Mouse (Mus musculus): Measurements from ENCODE around the gene 1700001P01Rik. TPM values are rescaled to one million over a fixed set of nuclear protein-coding genes. Genes with fewer than 3 reads are reported as not detected.

The 1700001P01Rik gene
- polyA plus RNA-seq, 1 experiment from 2014 or later, result not detected

- peak overlapping the region; percentile 51 for H3K27ac ChIP-seq (ENCODE audit: low read depth)
- no peak overlapping the region for H3K9ac ChIP-seq (replicated peaks)
- H3K4me2 ChIP-seq (ENCODE audit: low read depth, low read length), result peak overlapping the region; percentile 6; the same call in 1 of the 2 replicates
These were observed 32.4 kb upstream of the 1700001P01Rik start for GRCm38 (mm10) chr11:97808093-97808492.

GRCm38 (mm10) chr11:97807626-97808025 is 31.9 kb upstream of the 1700001P01Rik start:
- H3K4me1 ChIP-seq (ENCODE audit: insufficient read depth), result peaks cover 74% of the 10 kb centered on the region
- 38% methylated on average over 6 of the region's 6 CpGs for WGBS (ENCODE audit: insufficient replicate concordance)

More at GRCm38 (mm10) chr11:97808093-97808492, 32.4 kb upstream of the 1700001P01Rik start:
- ATAC-seq, result no peak
- H3K4me3 ChIP-seq (ENCODE audit: low read depth, low read length), result no peak overlapping the region
- H3K9me3 ChIP-seq (ENCODE audit: low read length), result no peaks in the 10 kb centered on the region
- peaks cover 30% of the 10 kb centered on the region for H3K36me3 ChIP-seq (replicated peaks; ENCODE audit: insufficient read depth, low read length)
- no peaks in the 10 kb centered on the region for H3K27me3 ChIP-seq (ENCODE audit: insufficient read depth, low read length)
- WGBS (ENCODE audit: insufficient replicate concordance), result 56% methylated on average over 2 of the region's 2 CpGs
- no peak for DNase-seq
- peaks cover 79% of the 10 kb centered on the region for H3K4me1 ChIP-seq (ENCODE audit: insufficient read depth)
- no peak for TF ChIP-seq EP300 (IDR thresholded peaks at IDR 0.05; ENCODE audit: low read depth)
- no peak for TF ChIP-seq CTCF (IDR thresholded peaks at IDR 0.05; ENCODE audit: low read depth)

GRCm38 (mm10) chr11:97806613-97806964 is 30.9 kb upstream of the 1700001P01Rik start:
- WGBS (ENCODE audit: insufficient replicate concordance), result 69% methylated on average over 7 of the region's 7 CpGs
- no peak overlapping the region for H3K27ac ChIP-seq (ENCODE audit: low read depth)
- no peak overlapping the region for H3K9ac ChIP-seq (replicated peaks)
- no peak overlapping the region for H3K4me3 ChIP-seq (ENCODE audit: low read depth, low read length)
- ATAC-seq (no peak), DNase-seq (no peak)
- H3K36me3 ChIP-seq (replicated peaks; ENCODE audit: insufficient read depth, low read length), result peaks cover 28% of the 10 kb centered on the region
- H3K9me3 ChIP-seq (ENCODE audit: low read length), result no peaks in the 10 kb centered on the region
- H3K4me2 ChIP-seq (ENCODE audit: low read depth, low read length), result no peak overlapping the region
- H3K4me1 ChIP-seq (ENCODE audit: insufficient read depth), result peaks cover 75% of the 10 kb centered on the region
- TF ChIP-seq CTCF (IDR thresholded peaks at IDR 0.05; ENCODE audit: low read depth), result no peak
- no peak for TF ChIP-seq EP300 (IDR thresholded peaks at IDR 0.05; ENCODE audit: low read depth)
- no peaks in the 10 kb centered on the region for H3K27me3 ChIP-seq (ENCODE audit: insufficient read depth, low read length)

More at GRCm38 (mm10) chr11:97807626-97808025, 31.9 kb upstream of the 1700001P01Rik start:
- H3K36me3 ChIP-seq (replicated peaks; ENCODE audit: insufficient read depth, low read length), result peaks cover 28% of the 10 kb centered on the region
- no peak for TF ChIP-seq CTCF (IDR thresholded peaks at IDR 0.05; ENCODE audit: low read depth)
- no peak for TF ChIP-seq EP300 (IDR thresholded peaks at IDR 0.05; ENCODE audit: low read depth)
- ATAC-seq, result no peak
- peak; percentile 11 for DNase-seq
- H3K4me3 ChIP-seq (ENCODE audit: low read depth, low read length), result no peak overlapping the region
- no peak overlapping the region for H3K9ac ChIP-seq (replicated peaks)
- H3K27ac ChIP-seq (ENCODE audit: low read depth), result peak overlapping the region; percentile 51
- H3K4me2 ChIP-seq (ENCODE audit: low read depth, low read length), result peak overlapping the region; percentile 6; the same call in 1 of the 2 replicates
- H3K27me3 ChIP-seq (ENCODE audit: insufficient read depth, low read length), result no peaks in the 10 kb centered on the region
- no peaks in the 10 kb centered on the region for H3K9me3 ChIP-seq (ENCODE audit: low read length)

GRCm38 (mm10) chr11:97805662-97806612 is 30.2 kb upstream of the 1700001P01Rik start:
- ATAC-seq (no peak), DNase-seq (peak; percentile 14)
- H3K4me3 ChIP-seq (ENCODE audit: low read depth, low read length), result no peak overlapping the region
- TF ChIP-seq CTCF (IDR thresholded peaks at IDR 0.05; ENCODE audit: low read depth) (no peak), EP300 (IDR thresholded peaks at IDR 0.05; ENCODE audit: low read depth) (no peak)
- H3K36me3 ChIP-seq (replicated peaks; ENCODE audit: insufficient read depth, low read length), result peaks cover 26% of the 10 kb centered on the region
- peaks cover 76% of the 10 kb centered on the region for H3K4me1 ChIP-seq (ENCODE audit: insufficient read depth)
- H3K27me3 ChIP-seq (ENCODE audit: insufficient read depth, low read length), result no peaks in the 10 kb centered on the region
- no peaks in the 10 kb centered on the region for H3K9me3 ChIP-seq (ENCODE audit: low read length)
- no peak overlapping the region for H3K9ac ChIP-seq (replicated peaks)
- H3K4me2 ChIP-seq (ENCODE audit: low read depth, low read length), result peak overlapping the region; percentile 29; the same call in 1 of the 2 replicates
- 58% methylated on average over 15 of the region's 15 CpGs for WGBS (ENCODE audit: insufficient replicate concordance)
- H3K27ac ChIP-seq (ENCODE audit: low read depth), result peak overlapping the region; percentile 66

GRCm38 (mm10) chr11:97804841-97805661 is 29.3 kb upstream of the 1700001P01Rik start:
- no peaks in the 10 kb centered on the region for H3K9me3 ChIP-seq (ENCODE audit: low read length)
- WGBS (ENCODE audit: insufficient replicate concordance), result 31% methylated on average over 9 of the region's 9 CpGs
- H3K27me3 ChIP-seq (ENCODE audit: insufficient read depth, low read length), result no peaks in the 10 kb centered on the region
- H3K36me3 ChIP-seq (replicated peaks; ENCODE audit: insufficient read depth, low read length), result peaks cover 25% of the 10 kb centered on the region
- H3K4me3 ChIP-seq (ENCODE audit: low read depth, low read length), result no peak overlapping the region
- peak overlapping the region; percentile 66 for H3K27ac ChIP-seq (ENCODE audit: low read depth)
- H3K4me1 ChIP-seq (ENCODE audit: insufficient read depth), result peaks cover 67% of the 10 kb centered on the region
- peak overlapping the region; percentile 41; the same call in 1 of the 2 replicates for H3K4me2 ChIP-seq (ENCODE audit: low read depth, low read length)
- ATAC-seq, result no peak
- no peak for TF ChIP-seq EP300 (IDR thresholded peaks at IDR 0.05; ENCODE audit: low read depth)
- TF ChIP-seq CTCF (IDR thresholded peaks at IDR 0.05; ENCODE audit: low read depth), result no peak
- H3K9ac ChIP-seq (replicated peaks), result no peak overlapping the region
- peak; percentile 37 for DNase-seq
